Mouse (Mus musculus): Measurements from ENCODE around the gene Fap. TPM values are rescaled to one million over a fixed set of nuclear protein-coding genes. Genes with fewer than 3 reads are reported as not detected.

Fap gene
- polyA plus RNA-seq, 1 experiment from 2014 or later: 3.1 TPM

- WGBS: 91% methylated on average over 9 of the region's 9 CpGs
- Histone ChIP-seq H3K27me3 (ENCODE audit: control insufficient read depth, insufficient read depth, low read length) (no peaks in the 10 kb centered on the region), H3K36me3 (ENCODE audit: control insufficient read depth, insufficient read depth, low read length) (no peaks in the 10 kb centered on the region), H3K9ac (ENCODE audit: low read length) (no peak overlapping the region), H3K4me3 (ENCODE audit: control insufficient read depth in 1 of 2, insufficient read depth in 1 of 2, low read depth in 1 of 2, low read length in 2 of 2) (no peak overlapping the region), H3K4me1 (ENCODE audit: control insufficient read depth in 2 of 2, insufficient read depth in 2 of 2, low read length in 2 of 2) (no peaks in the 10 kb centered on the region), H3K27ac (replicated peaks in 1 of 2; ENCODE audit: control insufficient read depth in 1 of 2, insufficient read depth in 1 of 2, low read depth in 2 of 2, low read length in 2 of 2) (no peak overlapping the region), H3K9me3 (ENCODE audit: control insufficient read depth, low read length) (no peaks in the 10 kb centered on the region), H3K4me2 (ENCODE audit: low read length) (no peak overlapping the region)
- ATAC-seq (ENCODE audit: insufficient number of reproducible peaks, insufficient read depth, low FRiP score, low read depth): no peak
These were observed 47.5 kb downstream of the Fap start for GRCm38 (mm10) chr2:62526399-62526798.

DNA sequence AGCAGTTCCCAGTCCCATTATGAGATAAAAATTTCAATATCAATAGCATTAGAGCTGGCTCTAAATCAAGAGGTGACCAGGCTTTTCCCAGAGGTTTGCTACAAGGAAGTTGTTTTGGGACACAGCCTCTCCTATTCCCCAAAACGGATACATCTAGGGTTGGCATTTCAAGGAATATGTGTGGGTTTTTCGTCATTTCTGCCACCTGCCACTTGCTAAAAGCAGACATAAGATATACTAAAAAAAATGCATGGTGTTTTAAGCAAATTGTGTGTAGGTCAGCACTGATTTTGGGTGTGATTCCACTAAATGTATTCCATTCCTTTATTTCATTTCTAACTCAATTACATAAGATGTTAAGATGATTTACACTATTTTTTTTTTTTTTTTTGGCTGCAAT lies 56.1 kb downstream of the Fap start:
- ATAC-seq (ENCODE audit: insufficient number of reproducible peaks, insufficient read depth, low FRiP score, low read depth): no peak
- Histone ChIP-seq H3K36me3 (ENCODE audit: control insufficient read depth, insufficient read depth, low read length) (no peaks in the 10 kb centered on the region), H3K4me2 (ENCODE audit: low read length) (no peak overlapping the region), H3K4me1 (ENCODE audit: control insufficient read depth in 2 of 2, insufficient read depth in 2 of 2, low read length in 2 of 2) (no peaks in the 10 kb centered on the region), H3K27me3 (ENCODE audit: control insufficient read depth, insufficient read depth, low read length) (no peaks in the 10 kb centered on the region), H3K27ac (replicated peaks in 1 of 2; ENCODE audit: control insufficient read depth in 1 of 2, insufficient read depth in 1 of 2, low read depth in 2 of 2, low read length in 2 of 2) (no peak overlapping the region), H3K9ac (ENCODE audit: low read length) (no peak overlapping the region), H3K4me3 (ENCODE audit: control insufficient read depth in 1 of 2, insufficient read depth in 1 of 2, low read depth in 1 of 2, low read length in 2 of 2) (no peak overlapping the region), H3K9me3 (ENCODE audit: control insufficient read depth, low read length) (no peaks in the 10 kb centered on the region)
- 56% methylated on average over 2 of the region's 2 CpGs for WGBS

DNA sequence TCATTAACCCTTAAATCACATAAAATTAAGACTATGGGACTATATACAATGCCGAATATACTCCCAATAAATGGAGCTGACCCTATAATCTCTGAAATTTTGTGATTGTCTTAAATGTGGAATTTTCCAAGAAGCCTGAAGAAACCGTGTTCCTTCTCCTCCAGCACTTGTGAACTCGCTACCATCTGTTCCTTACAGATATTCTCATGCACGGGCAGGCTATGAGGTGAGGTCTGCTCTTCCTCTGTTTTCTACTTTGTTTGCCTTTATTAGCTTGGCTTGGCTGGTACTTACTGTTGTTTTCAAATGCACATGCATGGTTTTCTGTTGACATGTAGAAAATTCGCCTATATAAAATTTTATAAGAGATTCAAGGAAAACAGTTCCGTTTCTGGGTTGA lies 59.4 kb downstream of the Fap start:
- no peak for ATAC-seq (ENCODE audit: insufficient number of reproducible peaks, insufficient read depth, low FRiP score, low read depth)
- H3K36me3 ChIP-seq (ENCODE audit: control insufficient read depth, insufficient read depth, low read length): no peaks in the 10 kb centered on the region
- 75% methylated on average over 6 of the region's 6 CpGs for WGBS
- no peak overlapping the region for H3K9ac ChIP-seq (ENCODE audit: low read length)
- no peaks in the 10 kb centered on the region for H3K27me3 ChIP-seq (ENCODE audit: control insufficient read depth, insufficient read depth, low read length)
- no peaks in the 10 kb centered on the region for H3K9me3 ChIP-seq (ENCODE audit: control insufficient read depth, low read length)
- H3K4me3 ChIP-seq (ENCODE audit: control insufficient read depth in 1 of 2, insufficient read depth in 1 of 2, low read depth in 1 of 2, low read length in 2 of 2): no peak overlapping the region
- H3K4me1 ChIP-seq (ENCODE audit: control insufficient read depth in 2 of 2, insufficient read depth in 2 of 2, low read length in 2 of 2): no peaks in the 10 kb centered on the region
- no peak overlapping the region for H3K27ac ChIP-seq (replicated peaks in 1 of 2; ENCODE audit: control insufficient read depth in 1 of 2, insufficient read depth in 1 of 2, low read depth in 2 of 2, low read length in 2 of 2)
- no peak overlapping the region for H3K4me2 ChIP-seq (ENCODE audit: low read length)

DNA sequence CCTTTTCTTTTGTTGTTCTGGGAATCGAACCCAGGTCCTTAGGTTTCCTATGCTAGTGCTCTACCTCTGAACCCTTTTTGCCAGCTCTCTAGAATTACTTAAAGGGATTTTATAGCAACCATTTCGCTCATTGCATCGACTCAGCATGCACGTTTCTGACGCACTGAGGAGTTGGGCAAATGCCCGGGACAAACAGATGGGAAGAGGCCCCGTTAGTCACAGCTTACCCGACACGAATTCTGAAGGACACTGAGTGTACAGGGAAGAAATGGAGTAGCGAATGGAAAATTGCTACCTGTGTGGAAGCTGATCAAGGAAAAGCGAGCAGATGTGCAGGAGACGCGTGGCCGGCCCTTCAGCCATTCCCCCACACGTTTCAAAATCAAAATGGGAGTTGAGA lies 60.4 kb downstream of the Fap start:
- H3K4me2 ChIP-seq (ENCODE audit: low read length): no peak overlapping the region
- no peaks in the 10 kb centered on the region for H3K36me3 ChIP-seq (ENCODE audit: control insufficient read depth, insufficient read depth, low read length)
- H3K4me1 ChIP-seq (ENCODE audit: control insufficient read depth in 2 of 2, insufficient read depth in 2 of 2, low read length in 2 of 2): no peaks in the 10 kb centered on the region
- no peaks in the 10 kb centered on the region for H3K27me3 ChIP-seq (ENCODE audit: control insufficient read depth, insufficient read depth, low read length)
- H3K27ac ChIP-seq (replicated peaks in 1 of 2; ENCODE audit: control insufficient read depth in 1 of 2, insufficient read depth in 1 of 2, low read depth in 2 of 2, low read length in 2 of 2): no peak overlapping the region
- H3K9me3 ChIP-seq (ENCODE audit: control insufficient read depth, low read length): no peaks in the 10 kb centered on the region
- WGBS: 85% methylated on average over 15 of the region's 15 CpGs
- no peak for ATAC-seq (ENCODE audit: insufficient number of reproducible peaks, insufficient read depth, low FRiP score, low read depth)
- H3K4me3 ChIP-seq (ENCODE audit: control insufficient read depth in 1 of 2, insufficient read depth in 1 of 2, low read depth in 1 of 2, low read length in 2 of 2): no peak overlapping the region
- H3K9ac ChIP-seq (ENCODE audit: low read length): no peak overlapping the region

DNA sequence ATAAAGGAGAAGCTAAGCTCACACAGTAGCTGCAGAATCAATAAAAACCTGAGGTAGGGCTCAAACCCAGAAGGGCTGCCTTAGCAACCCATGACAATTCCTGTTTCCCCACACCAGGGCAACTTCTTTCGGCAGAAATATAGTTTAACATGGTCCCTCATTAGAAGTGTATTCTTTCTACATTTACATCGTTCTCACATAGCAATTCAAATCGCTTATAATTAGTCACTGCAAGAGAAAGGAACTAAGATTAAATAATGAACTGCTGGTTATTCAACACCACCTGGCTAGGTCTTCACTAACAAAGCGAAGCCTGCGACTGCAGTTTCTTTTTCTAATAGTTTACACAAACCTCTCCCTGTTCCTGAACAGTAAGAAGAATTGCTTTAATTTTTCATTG lies 66.7 kb downstream of the Fap start:
- H3K27ac ChIP-seq (replicated peaks in 1 of 2; ENCODE audit: control insufficient read depth in 1 of 2, insufficient read depth in 1 of 2, low read depth in 2 of 2, low read length in 2 of 2): no peak overlapping the region
- no peak overlapping the region for H3K4me2 ChIP-seq (ENCODE audit: low read length)
- no peaks in the 10 kb centered on the region for H3K9me3 ChIP-seq (ENCODE audit: control insufficient read depth, low read length)
- H3K4me1 ChIP-seq (ENCODE audit: control insufficient read depth in 2 of 2, insufficient read depth in 2 of 2, low read length in 2 of 2): no peaks in the 10 kb centered on the region
- H3K9ac ChIP-seq (ENCODE audit: low read length): no peak overlapping the region
- no peak overlapping the region for H3K4me3 ChIP-seq (ENCODE audit: control insufficient read depth in 1 of 2, insufficient read depth in 1 of 2, low read depth in 1 of 2, low read length in 2 of 2)
- no peaks in the 10 kb centered on the region for H3K36me3 ChIP-seq (ENCODE audit: control insufficient read depth, insufficient read depth, low read length)
- H3K27me3 ChIP-seq (ENCODE audit: control insufficient read depth, insufficient read depth, low read length): no peaks in the 10 kb centered on the region
- WGBS: 85% methylated on average over 5 of the region's 5 CpGs
- ATAC-seq (ENCODE audit: insufficient number of reproducible peaks, insufficient read depth, low FRiP score, low read depth): no peak

- no peaks in the 10 kb centered on the region for H3K9me3 ChIP-seq (ENCODE audit: control insufficient read depth, low read length)
- H3K9ac ChIP-seq (ENCODE audit: low read length): no peak overlapping the region
- ATAC-seq (ENCODE audit: insufficient number of reproducible peaks, insufficient read depth, low FRiP score, low read depth): no peak
- H3K27me3 ChIP-seq (ENCODE audit: control insufficient read depth, insufficient read depth, low read length): no peaks in the 10 kb centered on the region
- no peak overlapping the region for H3K4me3 ChIP-seq (ENCODE audit: control insufficient read depth in 1 of 2, insufficient read depth in 1 of 2, low read depth in 1 of 2, low read length in 2 of 2)
- H3K36me3 ChIP-seq (ENCODE audit: control insufficient read depth, insufficient read depth, low read length): no peaks in the 10 kb centered on the region
- H3K27ac ChIP-seq (replicated peaks in 1 of 2; ENCODE audit: control insufficient read depth in 1 of 2, insufficient read depth in 1 of 2, low read depth in 2 of 2, low read length in 2 of 2): no peak overlapping the region
- H3K4me2 ChIP-seq (ENCODE audit: low read length): no peak overlapping the region
- H3K4me1 ChIP-seq (ENCODE audit: control insufficient read depth in 2 of 2, insufficient read depth in 2 of 2, low read length in 2 of 2): no peaks in the 10 kb centered on the region
- 60% methylated on average over 2 of the region's 2 CpGs for WGBS
These were observed 67.4 kb downstream of the Fap start for GRCm38 (mm10) chr2:62506441-62506840.

GRCm38 (mm10) chr2:62504269-62504796 lies 69.5 kb downstream of the Fap start:
- H3K4me1 ChIP-seq (ENCODE audit: control insufficient read depth in 2 of 2, insufficient read depth in 2 of 2, low read length in 2 of 2): no peaks in the 10 kb centered on the region
- no peaks in the 10 kb centered on the region for H3K9me3 ChIP-seq (ENCODE audit: control insufficient read depth, low read length)
- no peak overlapping the region for H3K9ac ChIP-seq (ENCODE audit: low read length)
- no peaks in the 10 kb centered on the region for H3K36me3 ChIP-seq (ENCODE audit: control insufficient read depth, insufficient read depth, low read length)
- H3K27ac ChIP-seq (replicated peaks in 1 of 2; ENCODE audit: control insufficient read depth in 1 of 2, insufficient read depth in 1 of 2, low read depth in 2 of 2, low read length in 2 of 2): no peak overlapping the region
- no peak overlapping the region for H3K4me2 ChIP-seq (ENCODE audit: low read length)
- ATAC-seq (ENCODE audit: insufficient number of reproducible peaks, insufficient read depth, low FRiP score, low read depth): no peak
- 83% methylated on average over 4 of the region's 4 CpGs for WGBS
- H3K27me3 ChIP-seq (ENCODE audit: control insufficient read depth, insufficient read depth, low read length): no peaks in the 10 kb centered on the region
- no peak overlapping the region for H3K4me3 ChIP-seq (ENCODE audit: control insufficient read depth in 1 of 2, insufficient read depth in 1 of 2, low read depth in 1 of 2, low read length in 2 of 2)

DNA sequence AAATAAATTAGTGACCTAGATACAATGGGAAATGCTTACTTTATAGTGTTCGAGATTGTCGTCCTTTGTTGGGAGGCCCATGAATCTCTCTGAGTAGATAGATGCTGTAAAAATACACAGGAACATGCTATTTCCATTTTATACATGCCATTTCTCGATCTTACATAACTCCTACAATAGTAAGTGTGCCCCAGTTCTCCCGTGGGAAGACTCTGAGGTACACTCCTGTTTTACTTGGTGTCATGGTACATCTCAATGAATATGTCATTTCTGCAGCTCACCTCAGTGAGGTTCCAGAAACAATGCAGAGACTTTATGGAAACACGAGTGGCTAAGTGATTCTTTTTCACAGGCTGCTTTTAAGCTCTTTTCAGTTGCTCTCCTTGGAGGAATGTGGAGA lies 70.5 kb downstream of the Fap start:
- Histone ChIP-seq H3K4me2 (ENCODE audit: low read length) (no peak overlapping the region), H3K4me3 (ENCODE audit: control insufficient read depth in 1 of 2, insufficient read depth in 1 of 2, low read depth in 1 of 2, low read length in 2 of 2) (no peak overlapping the region), H3K27me3 (ENCODE audit: control insufficient read depth, insufficient read depth, low read length) (no peaks in the 10 kb centered on the region), H3K9me3 (ENCODE audit: control insufficient read depth, low read length) (no peaks in the 10 kb centered on the region), H3K36me3 (ENCODE audit: control insufficient read depth, insufficient read depth, low read length) (no peaks in the 10 kb centered on the region), H3K9ac (ENCODE audit: low read length) (no peak overlapping the region), H3K4me1 (ENCODE audit: control insufficient read depth in 2 of 2, insufficient read depth in 2 of 2, low read length in 2 of 2) (no peaks in the 10 kb centered on the region), H3K27ac (replicated peaks in 1 of 2; ENCODE audit: control insufficient read depth in 1 of 2, insufficient read depth in 1 of 2, low read depth in 2 of 2, low read length in 2 of 2) (no peak overlapping the region)
- no peak for ATAC-seq (ENCODE audit: insufficient number of reproducible peaks, insufficient read depth, low FRiP score, low read depth)
- WGBS: 77% methylated on average over 5 of the region's 5 CpGs

All from heart, embryonic 14.5 days (tissue).